Mouse (Mus musculus) embryonic facial prominence, embryonic 10.5 days (tissue): ENCODE data around the gene Myo1c. TPM values are rescaled to one million over a fixed set of nuclear protein-coding genes. Genes with fewer than 3 reads are reported as not detected.
A peak's percentile ranks its signal among the peaks of the same experiment; 100 is the strongest.

Experiments used
- DNase-seq: peaks from one replicate; pipeline ENCODE4 v3.0.0-alpha.2; 2017; ENCODE audit warnings: low spot score
- H3K27ac ChIP-seq: fragments of 300-500 bp; sonication (generic); replicated peaks from 2 replicates; pipeline ENCODE4 v1.5.1; 2016; ENCODE audit warnings: mild to moderate bottlenecking
- H3K27me3 ChIP-seq: fragments of 300-500 bp; sonication (generic); replicated peaks from 2 replicates; pipeline ENCODE4 v1.6.1; 2016; ENCODE audit warnings: low read depth, mild to moderate bottlenecking; ENCODE audit not compliant: poor library complexity, severe bottlenecking
- H3K36me3 ChIP-seq: fragments of 300-500 bp; sonication (generic); replicated peaks from 2 replicates; pipeline ENCODE4 v1.6.1; 2016; ENCODE audit warnings: mild to moderate bottlenecking, moderate library complexity
- H3K4me1 ChIP-seq: fragments of 300-500 bp; sonication (generic); 2 replicates; pipeline ENCODE4 v1.6.1; 2016
- H3K4me3 ChIP-seq: fragments of 300-500 bp; sonication (generic); 2 replicates; pipeline ENCODE4 v1.5.1; 2016; ENCODE audit warnings: mild to moderate bottlenecking, moderate library complexity
- H3K9me3 ChIP-seq: fragments of 300-500 bp; sonication (generic); 2 replicates; pipeline ENCODE4 v1.6.1; 2016; ENCODE audit warnings: mild to moderate bottlenecking
- WGBS: fragments of 180-500 bp; shearing (Covaris S2); methylation state at CpG from one replicate; pipeline ENCODE4 v1.1.7; 2016; 5-methylcytosine and 5-hydroxymethylcytosine counted together
- polyA plus RNA-seq: library from polyadenylated mRNA; unstranded; fragments of >200 nt; fragmentation: Nextera tagmentation; extraction: Ambion mirVana; gene quantifications from 2 replicates; pipeline ENCODE4 v1.2.1, GENCODE M21; 2016

The Myo1c gene
- polyA plus RNA-seq, 1 experiment from 2014 or later, result 19.3 TPM

- H3K4me3 ChIP-seq, result peak overlapping the region; percentile 73
- H3K9me3 ChIP-seq, result no peaks in the 10 kb centered on the region
- H3K27ac ChIP-seq, result peak overlapping the region; percentile 85; the same call in 1 of the 2 replicates
- 0 out of 2 replicates have a peak, but pooled peaks cover 2% of the 10 kb centered on the region for H3K36me3 ChIP-seq
- H3K4me1 ChIP-seq, result peaks cover 77% of the 10 kb centered on the region
- no peak for DNase-seq
- 19% methylated on average over 20 of the region's 20 CpGs for WGBS
- peaks cover 53% of the 10 kb centered on the region for H3K27me3 ChIP-seq
Observed at GRCm38 (mm10) chr11:75652222-75652941, 2.1 kb downstream of the Myo1c start.

GRCm38 (mm10) chr11:75652942-75653684, 2.8 kb downstream of the Myo1c start:
- Histone ChIP-seq H3K27me3 (peaks cover 54% of the 10 kb centered on the region), H3K27ac (peak overlapping the region; percentile 81; the same call in 1 of the 2 replicates), H3K4me3 (peak overlapping the region; percentile 73), H3K36me3 (0 out of 2 replicates have a peak, but pooled peaks cover under 1% of the 10 kb centered on the region), H3K9me3 (no peaks in the 10 kb centered on the region), H3K4me1 (peaks cover 73% of the 10 kb centered on the region)
- DNase-seq, result peak; percentile 35
- 24% methylated on average over 14 of the region's 14 CpGs for WGBS

GRCm38 (mm10) chr11:75653781-75654470, 3.6 kb downstream of the Myo1c start:
- H3K36me3 ChIP-seq, result 0 out of 2 replicates have a peak, but pooled peaks cover 9% of the 10 kb centered on the region
- DNase-seq, result peak; percentile 91
- H3K27ac ChIP-seq, result peak overlapping the region; percentile 81
- H3K27me3 ChIP-seq, result peaks cover 54% of the 10 kb centered on the region
- peaks cover 70% of the 10 kb centered on the region for H3K4me1 ChIP-seq
- under 1% methylated on average over 45 of the region's 45 CpGs for WGBS
- no peaks in the 10 kb centered on the region for H3K9me3 ChIP-seq
- H3K4me3 ChIP-seq, result peak overlapping the region; percentile 73

- Histone ChIP-seq H3K36me3 (peaks cover 11% of the 10 kb centered on the region), H3K27ac (peak overlapping the region; percentile 81), H3K9me3 (no peaks in the 10 kb centered on the region), H3K27me3 (peaks cover 54% of the 10 kb centered on the region), H3K4me1 (peaks cover 70% of the 10 kb centered on the region), H3K4me3 (peak overlapping the region; percentile 73)
- no peak for DNase-seq
- WGBS, result 35% methylated on average over 25 of the region's 25 CpGs
Observed at GRCm38 (mm10) chr11:75654471-75655390, 4.4 kb downstream of the Myo1c start.

GRCm38 (mm10) chr11:75655621-75656545, 5.6 kb downstream of the Myo1c start:
- Histone ChIP-seq H3K9me3 (no peaks in the 10 kb centered on the region), H3K27ac (peak overlapping the region; percentile 81), H3K4me1 (peaks cover 62% of the 10 kb centered on the region), H3K4me3 (peak overlapping the region; percentile 69), H3K36me3 (peaks cover 22% of the 10 kb centered on the region), H3K27me3 (peaks cover 54% of the 10 kb centered on the region)
- WGBS, result 2% methylated on average over 78 of the region's 78 CpGs
- DNase-seq, result peak; percentile 79

GRCm38 (mm10) chr11:75656621-75657590, 6.6 kb downstream of the Myo1c start:
- H3K27me3 ChIP-seq, result peaks cover 53% of the 10 kb centered on the region
- peak overlapping the region; percentile 81 for H3K27ac ChIP-seq
- peaks cover 52% of the 10 kb centered on the region for H3K4me1 ChIP-seq
- peak overlapping the region; percentile 69 for H3K4me3 ChIP-seq
- no peak for DNase-seq
- peaks cover 33% of the 10 kb centered on the region for H3K36me3 ChIP-seq
- WGBS, result 64% methylated on average over 19 of the region's 20 CpGs
- H3K9me3 ChIP-seq, result no peaks in the 10 kb centered on the region

GRCm38 (mm10) chr11:75657841-75658240, 7.5 kb downstream of the Myo1c start:
- Histone ChIP-seq H3K27me3 (peaks cover 44% of the 10 kb centered on the region), H3K27ac (no peak overlapping the region), H3K4me3 (no peak overlapping the region), H3K9me3 (no peaks in the 10 kb centered on the region), H3K36me3 (peaks cover 42% of the 10 kb centered on the region), H3K4me1 (peaks cover 44% of the 10 kb centered on the region)
- no peak for DNase-seq

GRCm38 (mm10) chr11:75658311-75658710, 8.0 kb downstream of the Myo1c start:
- no peaks in the 10 kb centered on the region for H3K9me3 ChIP-seq
- H3K36me3 ChIP-seq, result peaks cover 45% of the 10 kb centered on the region
- 94% methylated on average over 13 of the region's 13 CpGs for WGBS
- H3K4me1 ChIP-seq, result peaks cover 40% of the 10 kb centered on the region
- H3K27me3 ChIP-seq, result peaks cover 39% of the 10 kb centered on the region
- H3K27ac ChIP-seq, result no peak overlapping the region
- DNase-seq, result no peak
- no peak overlapping the region for H3K4me3 ChIP-seq

- Histone ChIP-seq H3K27me3 (peaks cover 30% of the 10 kb centered on the region), H3K36me3 (peaks cover 45% of the 10 kb centered on the region), H3K4me1 (peaks cover 31% of the 10 kb centered on the region), H3K9me3 (no peaks in the 10 kb centered on the region), H3K27ac (no peak overlapping the region), H3K4me3 (no peak overlapping the region)
- DNase-seq, result no peak
- 86% methylated on average over 14 of the region's 14 CpGs for WGBS
Observed at GRCm38 (mm10) chr11:75658996-75659750, 8.9 kb downstream of the Myo1c start.
